Mouse (Mus musculus): ENCODE results near the gene Cacng4. TPM values are rescaled to one million over a fixed set of nuclear protein-coding genes. Genes with fewer than 3 reads are reported as not detected.

Cacng4 gene
- not detected for polyA plus RNA-seq (2017; shearing (Covaris generic))

DNA sequence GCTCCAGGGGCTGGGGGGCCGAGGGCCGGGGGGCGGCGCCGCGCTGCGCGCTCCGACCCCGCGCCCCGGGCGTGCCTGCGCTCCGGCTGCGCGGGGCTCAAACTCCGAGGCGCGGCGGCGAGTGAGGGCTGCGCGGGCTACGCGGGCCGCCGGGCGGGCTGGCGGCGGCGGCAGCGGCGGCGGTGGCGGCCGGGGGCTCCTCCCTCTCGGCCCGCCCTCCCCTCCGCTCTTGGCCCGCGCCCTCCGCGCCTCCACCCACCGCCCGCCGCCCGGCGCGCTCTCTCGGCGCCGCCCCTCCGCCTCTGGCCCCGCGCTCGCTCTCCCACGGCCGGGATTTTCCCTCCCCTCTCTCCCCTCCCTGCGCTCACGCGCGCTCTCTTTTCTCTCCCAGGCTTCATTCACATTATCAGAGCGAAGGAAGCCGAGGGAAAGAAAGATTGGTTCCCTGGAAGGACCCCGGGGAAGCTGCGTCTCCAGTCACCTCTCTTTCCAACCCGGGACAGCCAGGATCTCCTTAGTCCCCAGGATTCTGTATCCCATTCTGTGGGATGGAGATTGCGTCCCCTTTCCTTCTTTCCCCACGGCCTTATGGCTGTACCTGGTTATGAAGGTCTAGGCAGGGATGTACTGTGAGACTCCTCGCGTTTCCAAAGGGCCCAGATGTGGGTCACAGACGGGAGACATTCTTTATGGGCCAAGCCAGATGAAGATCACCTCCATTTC lies at the start of gene Cacng4:
Gene Cacng4, minus strand, starts transcription at position 11 of the 723 bp plus-strand sequence.
- no peak for ATAC-seq

DNA sequence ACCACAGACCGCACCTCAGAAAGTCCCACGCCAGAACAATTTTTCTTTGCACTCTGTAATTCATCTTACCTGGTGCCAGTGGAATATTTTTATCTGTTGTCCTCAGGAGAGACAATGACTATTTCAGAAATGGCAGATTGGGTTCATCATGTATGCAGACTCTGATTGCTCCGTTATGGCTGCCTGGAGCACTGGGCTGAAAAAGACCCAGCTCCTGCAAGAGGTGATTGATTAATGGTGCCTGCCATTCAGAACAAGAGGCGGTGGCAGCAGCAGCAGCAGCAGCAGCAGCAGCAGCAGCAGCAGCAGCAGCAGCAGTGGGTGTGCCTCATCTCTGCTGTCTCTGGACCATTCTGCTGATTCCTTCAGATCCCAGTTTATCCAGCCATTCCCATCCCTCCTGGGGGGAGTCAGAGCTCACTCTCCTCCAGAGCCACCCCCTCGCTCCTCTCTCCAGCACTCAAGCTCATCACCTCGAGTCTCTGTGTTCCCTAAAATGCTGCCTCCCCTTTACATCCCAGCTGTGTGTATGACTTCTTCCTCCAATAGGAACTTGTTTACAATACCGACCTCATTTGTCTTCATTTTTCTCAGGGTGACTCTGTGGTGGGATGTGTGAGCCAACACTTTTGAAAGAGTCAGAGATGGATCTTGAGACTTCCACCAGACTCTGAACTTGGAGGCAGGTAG lies 39.1 kb upstream of the Cacng4 start:
- ATAC-seq = no peak

DNA sequence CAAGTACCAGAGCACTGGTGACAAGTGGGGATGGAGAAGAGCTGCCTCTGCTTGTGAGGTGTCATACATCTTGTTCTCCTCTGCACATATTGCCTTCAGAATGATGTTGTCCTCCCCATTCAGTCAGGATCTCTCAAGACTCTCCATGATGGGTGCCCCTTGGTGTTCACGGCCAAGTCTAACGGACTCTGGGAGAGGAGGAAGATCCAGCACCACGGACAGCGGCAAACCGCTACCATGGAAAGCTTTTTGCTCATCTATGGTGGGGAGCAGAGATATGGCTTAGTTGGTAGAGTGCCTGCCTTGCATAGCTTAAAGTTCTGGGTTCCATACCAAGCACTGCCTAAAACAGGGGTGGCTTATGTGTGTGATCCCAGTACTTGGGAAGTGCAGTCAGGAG lies 22.8 kb upstream of the Cacng4 start:
- ATAC-seq = no peak

DNA sequence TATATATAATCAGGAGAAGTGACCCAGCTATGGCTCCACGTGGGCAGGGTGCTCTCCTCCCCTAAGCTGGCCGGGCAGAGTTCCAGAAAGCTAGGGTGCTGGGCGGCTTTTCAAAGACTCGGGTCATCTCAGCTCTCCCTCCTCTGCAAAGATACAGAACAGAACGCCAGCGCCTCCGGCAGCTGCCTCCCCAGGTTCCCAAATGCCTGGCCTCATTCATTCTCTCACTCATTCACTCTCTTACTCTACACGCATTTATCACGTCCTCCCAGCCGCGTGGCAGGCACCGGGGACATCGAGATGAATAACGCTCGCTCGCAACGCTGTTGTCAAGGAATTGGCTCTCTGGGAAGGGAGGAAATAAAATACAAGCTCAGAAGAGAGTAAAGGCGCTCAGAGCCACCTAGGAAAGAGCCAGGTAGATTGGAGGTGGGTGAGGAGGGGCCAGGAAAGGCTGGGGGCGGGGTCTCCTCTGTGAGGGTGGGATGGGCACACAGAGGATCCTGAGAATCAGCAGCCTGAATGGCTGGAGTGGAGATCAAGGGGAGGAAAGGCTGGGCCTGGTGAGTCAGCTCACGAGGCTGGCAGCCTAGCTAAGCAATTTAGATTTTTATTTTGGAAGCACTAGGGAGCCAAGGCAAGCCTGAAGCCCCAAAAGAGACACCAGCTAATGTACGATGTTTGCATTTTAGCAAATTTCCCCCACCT lies 18.7 kb upstream of the Cacng4 start:
- ATAC-seq = no peak

DNA sequence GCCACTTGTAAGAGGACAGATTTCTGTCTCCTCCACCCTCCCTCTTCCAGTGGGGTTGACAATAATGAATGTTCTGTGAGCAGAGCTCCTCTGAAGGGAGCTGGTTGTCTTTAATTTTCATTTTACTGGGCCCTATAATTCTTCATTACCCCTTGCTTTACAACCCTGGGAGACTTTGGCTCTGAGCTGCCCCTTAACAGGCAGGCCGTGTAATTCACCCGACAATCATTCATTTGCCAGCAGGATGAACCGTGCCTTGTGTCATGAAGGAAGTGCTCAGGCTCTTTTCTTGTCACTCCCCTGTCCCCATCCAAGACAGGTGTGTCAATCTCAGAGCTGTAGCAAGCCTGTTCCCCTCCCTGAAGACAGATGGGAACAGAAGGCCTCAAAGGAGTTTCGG lies 18.1 kb upstream of the Cacng4 start:
- ATAC-seq = no peak

DNA sequence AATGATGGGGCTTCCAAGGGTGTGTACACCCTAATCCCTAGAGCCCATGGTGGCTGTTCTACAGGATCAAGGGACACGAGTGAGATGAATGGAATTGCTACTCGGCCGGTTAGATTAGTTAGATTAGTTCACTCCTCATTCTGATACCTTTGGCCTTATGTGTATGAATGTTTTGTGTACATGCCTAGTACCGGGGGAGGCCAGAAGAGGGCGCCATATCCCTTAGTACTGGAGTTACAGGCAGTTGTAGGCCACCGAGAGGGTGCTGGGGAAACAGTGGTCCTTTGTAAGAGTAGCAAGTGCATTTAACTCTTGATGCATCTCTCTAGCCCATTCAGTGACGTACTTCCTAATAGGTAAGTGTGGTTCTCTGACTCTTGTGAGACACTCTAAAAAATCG lies 14.2 kb upstream of the Cacng4 start:
- no peak for ATAC-seq

DNA sequence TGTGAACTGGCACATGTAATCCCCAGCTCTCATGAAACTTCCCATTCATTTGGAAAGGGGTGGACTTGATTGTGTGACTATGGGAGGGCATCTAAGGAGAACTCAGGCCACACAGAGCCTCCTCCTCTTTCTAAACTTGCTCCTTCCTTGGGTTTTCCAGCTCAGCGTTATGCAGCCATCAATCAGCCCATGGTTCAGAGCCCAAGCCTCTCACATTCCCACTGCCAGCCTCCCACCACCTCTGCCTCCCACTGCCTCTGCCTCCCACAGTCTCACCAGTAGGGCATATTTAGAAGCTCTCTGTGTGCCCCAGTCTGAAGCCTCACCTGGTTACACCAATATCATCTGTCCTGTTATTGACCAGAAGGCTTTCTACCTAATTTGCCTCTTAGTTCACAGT lies 11.7 kb upstream of the Cacng4 start:
- ATAC-seq = no peak

DNA sequence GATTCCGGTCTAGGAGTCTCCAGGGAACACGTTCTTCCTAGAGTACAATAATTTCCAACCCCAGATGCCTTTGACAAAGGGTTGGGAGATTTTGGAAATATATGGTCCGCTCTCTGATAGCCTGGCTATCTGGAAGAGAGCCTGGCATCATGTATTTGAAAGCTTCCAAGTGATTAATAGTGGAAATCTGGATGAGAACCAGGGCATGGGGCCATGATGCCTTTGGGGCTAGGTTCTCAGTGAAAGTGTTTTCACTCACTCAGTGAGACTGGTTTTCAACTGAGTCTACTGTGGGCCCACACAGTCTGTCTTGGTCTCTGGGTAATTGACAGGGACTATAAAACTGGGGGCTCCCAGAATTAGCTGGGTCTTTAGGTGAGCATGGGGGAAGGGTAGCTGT lies 7.6 kb upstream of the Cacng4 start:
- ATAC-seq = no peak

DNA sequence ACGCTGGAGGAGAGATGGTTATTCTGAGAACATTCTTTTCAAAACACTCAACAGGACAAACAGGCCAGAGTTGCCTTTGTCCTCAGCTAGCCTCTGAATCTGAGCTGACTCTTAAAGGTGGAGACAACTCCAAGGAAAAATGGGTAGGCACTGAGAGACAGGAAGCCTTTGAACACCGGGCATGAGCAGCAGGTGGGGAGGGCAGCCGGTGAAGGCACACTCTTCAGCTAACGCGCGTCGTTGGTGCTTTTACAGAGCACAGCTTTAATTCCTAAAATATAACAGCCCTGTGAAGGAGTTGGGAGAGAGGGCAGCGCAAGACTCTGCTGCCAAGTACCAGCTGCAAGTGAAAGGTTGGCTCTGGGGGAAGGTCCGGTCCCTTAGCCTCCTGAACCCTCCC lies 5.0 kb upstream of the Cacng4 start:
- no peak for ATAC-seq

DNA sequence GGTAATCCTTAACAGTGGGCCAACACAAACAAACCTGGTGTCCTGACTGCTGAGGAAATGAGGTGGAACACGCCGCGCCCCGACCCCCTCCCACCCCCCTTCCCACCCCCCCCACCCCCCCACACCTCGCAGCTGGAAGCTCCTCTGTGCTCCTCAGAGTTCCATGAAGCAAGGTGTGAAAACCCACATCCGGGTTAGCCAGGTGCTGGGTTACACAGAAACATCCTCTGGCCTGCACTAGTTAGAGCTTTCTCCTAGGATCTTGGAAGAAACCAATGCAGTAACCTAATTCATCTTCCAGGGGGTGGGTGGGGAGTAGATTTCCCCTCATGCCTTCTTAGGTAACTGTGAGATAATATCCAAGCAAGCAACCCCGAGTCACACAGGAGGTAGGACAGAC lies 2.0 kb upstream of the Cacng4 start:
- no peak for ATAC-seq

DNA sequence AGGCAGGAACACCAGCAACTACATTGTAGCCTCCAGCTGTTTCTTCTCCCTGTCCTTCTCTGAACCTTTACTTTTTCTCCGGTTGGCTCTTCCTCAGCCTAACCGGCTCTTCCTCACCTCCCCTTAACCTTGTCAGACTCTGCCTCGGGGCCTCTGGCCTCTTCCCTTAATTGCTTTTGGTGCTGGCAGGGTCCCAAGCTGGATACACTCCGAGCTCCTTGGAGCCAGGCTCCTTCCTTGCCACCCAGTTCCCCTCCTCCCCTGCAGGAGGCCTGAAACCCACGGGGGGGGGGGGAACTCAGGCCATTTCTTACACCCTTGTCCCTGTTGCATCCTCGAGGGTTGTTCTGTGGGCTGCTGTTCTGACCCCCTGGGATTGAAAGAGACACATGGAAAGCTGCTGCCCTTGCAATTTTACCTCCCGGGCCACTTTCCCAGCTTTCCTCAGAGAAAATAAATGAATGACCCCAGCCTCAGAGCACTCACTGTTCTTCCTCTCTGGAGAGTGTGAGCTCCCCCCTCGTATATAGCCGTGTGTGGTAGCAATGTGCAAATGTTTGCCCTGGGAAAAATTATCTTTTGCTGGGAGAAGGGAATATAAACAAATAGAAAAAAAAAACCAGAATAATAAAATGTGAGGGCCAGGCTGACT lies 1.2 kb upstream of the Cacng4 start:
- ATAC-seq = no peak

DNA sequence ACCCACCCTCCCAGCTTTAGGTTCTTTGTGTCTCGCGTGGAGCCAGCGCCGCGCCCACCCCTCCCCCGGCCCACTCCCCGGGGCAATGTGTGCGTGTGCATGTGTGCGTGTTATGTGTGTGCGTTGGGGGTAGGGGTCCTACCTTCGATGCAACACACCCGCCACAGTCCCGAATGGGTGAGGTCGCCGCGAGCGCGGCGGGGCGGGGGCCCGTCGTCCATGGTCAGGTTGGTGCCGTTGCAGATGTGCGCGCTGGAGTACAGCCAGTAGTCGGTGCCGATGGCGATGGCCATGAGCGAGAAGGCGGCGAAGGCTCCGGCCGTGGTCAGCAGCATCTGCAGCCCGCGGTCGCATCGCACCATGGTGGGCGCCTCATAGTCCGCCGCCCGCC lies 259 bp downstream of the Cacng4 start:
- no peak for ATAC-seq

DNA sequence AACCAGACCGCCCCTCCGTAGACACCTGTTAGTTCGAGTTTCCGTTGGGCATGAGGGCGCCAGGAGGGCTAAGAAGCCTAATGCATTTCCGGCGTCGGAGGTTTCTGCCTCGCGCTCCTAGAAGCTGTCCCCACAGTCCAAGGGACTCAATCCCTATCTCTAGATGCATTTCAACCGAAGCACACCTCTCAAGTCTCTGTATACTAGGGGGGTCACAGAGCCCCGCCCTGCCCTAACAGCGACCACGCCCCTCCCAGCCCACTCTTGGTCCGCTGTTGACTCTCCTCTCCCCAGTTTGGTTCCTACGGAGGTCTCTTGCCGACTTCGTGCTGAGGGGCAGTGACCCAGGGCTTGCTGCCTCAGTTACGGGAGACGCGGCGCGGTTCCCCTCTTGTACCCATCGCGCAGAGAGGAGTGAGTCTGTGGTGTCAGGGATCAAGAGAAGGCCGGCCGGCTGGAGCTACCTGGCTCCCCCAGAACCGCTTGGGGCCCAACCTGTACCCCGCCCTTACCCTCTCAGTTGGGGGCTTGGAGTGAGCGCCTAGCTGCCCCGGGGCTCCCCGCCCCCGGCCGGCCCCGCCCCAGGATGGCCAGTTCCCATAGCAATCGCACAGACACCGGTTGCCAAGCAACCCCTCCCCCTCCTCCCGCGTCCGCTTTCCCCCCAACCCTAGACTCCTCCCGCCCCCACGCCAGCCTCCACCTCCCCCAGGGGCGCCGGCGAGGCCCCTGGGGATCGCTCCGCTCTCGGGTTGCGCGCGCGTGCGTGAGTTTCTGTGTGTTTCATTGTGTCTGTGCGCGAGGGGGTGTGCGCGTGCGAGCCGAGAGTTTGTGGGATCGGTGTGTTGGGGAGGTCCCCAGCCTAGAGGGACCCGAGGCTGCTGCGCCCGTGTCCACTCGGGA lies 906 bp downstream of the Cacng4 start:
- ATAC-seq = no peak

DNA sequence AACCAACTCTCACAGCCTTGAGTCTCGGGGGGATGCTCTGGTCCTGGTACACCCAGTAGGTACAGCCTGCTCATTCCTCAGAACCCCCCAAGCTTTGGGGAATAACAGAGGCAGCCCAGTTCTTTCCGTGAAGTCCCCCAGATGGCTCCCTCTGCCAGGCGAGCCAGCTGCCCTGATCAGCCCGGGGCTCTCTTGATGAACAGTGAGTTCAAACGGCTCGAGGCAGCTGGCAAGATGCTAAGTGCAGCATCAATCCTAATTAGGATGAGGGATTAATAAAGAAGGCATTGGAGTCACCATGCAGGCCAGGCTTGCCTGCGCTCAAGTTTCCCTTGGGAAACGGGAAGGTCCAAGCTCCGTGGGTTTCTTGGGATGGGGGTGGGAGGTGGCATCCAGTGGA lies 2.2 kb downstream of the Cacng4 start:
- no peak for ATAC-seq

DNA sequence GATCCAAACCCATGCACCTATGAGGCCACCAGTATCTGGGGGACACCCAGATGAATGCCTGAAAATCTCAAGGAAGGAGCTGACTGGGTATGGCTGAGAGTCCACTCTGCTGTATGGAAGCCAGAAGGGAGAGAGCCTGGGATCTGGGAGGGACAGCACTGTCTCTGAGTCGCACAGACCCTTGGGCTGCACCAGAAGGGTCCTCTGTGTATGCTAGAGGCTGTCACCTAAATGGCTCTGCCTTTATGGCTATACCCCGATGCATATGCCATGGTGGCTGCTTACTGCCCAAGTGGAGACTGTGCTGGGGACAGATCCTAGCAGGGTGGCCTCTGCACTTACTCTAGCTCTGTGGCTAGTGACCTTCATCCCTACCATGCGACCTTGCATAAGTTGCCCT lies 8.6 kb downstream of the Cacng4 start:
- no peak for ATAC-seq

DNA sequence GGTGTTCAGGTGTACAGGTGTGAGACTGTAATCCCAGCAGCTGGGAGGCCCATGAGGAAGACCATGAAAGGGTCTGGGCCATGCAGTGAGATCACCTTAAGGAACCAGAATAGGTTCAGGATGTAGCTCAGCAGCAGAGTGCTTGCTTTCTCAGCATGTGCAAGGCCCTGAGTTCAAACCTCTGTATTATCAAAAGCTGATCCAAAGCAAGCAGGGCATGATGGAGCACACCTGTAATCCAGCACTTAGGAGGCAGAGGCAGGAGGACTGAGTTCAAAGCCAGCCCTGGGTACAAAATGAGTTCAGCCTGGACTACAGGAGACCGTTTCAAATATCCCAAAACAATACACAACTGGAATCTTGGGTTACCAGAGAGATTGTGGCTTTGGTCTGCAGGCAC lies 9.1 kb downstream of the Cacng4 start:
- ATAC-seq = no peak

DNA sequence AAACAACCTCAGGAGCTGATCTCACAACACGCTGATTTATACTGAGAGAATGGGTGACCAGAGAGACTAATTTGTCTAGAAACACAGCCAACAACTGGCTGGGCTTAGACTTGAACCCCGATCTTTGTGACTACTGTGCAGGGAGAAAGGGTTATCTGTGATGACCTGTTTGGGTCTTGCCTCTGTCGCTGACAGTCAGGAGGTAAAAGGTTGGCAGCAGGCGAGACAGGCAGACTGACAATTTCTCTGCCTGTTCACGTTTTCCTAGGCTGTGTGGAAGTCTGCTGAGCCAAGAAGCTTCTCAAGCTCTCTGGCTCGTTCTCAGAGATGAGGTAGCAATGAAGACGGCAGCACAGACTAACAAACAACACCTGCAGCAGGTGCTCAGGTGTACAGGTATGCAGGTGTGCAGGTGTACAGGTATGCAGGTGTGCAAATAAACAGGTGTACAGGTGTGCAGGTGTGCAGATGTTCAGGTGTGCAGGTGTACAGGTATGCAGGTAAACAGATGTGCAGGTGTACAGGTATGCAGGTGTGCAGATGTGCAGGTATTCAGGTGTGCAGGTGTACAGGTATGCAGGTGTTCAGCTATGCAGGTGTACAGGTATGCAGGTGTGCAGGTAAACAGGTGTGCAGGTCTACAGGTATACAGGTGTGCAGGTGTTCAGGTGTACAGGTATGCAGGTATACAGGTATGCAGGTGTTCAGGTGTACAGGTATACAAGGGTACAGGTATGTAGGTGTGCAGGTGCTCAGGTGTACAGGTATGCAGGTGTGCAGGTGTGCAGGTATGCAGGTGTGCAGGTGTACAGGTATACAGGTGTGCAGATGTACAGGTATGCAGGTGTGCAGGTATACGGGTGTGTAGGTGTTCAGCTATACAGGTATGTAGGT lies 10.2 kb downstream of the Cacng4 start:
- ATAC-seq = no peak

DNA sequence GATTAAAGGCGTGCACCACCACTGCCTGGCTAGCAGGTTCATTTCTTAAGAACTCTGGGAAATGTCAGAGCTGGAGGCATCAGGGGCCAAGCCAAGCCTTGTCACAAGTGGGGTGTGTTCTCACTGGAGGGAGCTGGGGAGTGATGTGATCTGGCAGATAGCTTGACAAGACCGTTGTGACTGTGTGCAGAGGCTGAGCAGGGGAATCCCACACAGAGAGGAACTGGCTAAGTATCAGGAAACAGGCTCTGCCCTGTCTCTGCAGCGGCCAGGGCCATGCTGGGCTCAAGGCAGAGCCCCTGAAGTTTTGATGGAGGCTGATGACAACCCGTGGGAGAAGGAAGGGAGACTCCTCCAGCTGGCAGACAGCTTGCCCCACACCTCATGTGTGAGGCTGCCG lies 11.8 kb downstream of the Cacng4 start:
- ATAC-seq = no peak

DNA sequence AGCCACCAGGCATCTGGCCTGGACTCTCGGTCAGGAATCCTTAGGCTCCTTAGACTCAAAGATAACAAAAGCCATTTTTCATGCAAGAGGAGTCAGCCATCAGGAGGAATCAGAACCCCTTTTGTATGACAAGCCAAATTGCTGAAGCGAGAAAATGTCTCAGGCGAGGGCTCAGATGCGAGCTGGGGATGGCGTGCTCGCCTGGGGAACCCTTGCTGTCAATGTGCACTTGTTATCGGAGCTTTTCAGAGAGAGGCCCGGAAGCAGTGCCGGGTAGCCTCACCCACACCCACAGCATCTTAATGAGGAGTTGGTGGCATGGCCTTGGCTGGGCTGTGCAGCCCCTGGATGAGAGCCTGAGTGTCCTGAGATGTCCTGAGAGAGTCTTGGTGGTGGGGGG lies 15.5 kb downstream of the Cacng4 start:
- ATAC-seq = no peak

DNA sequence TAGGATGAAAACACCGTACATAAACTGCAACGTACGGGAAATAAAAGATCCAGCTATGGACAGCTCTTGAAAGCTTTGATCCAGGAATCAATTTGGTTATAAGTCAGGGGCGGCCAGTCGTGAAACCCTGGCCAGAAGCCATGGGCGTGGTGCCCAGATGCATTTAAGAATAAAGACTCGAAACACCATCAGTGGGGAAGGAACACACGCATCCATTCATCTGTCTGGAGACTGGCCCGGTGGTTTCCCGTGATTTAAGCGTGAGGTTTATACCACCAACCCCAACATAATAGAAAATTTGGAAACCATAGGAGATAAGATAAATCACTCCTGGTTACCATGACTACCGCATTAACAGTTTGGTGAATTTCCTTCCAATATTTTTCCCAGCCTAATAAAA lies 16.9 kb downstream of the Cacng4 start:
- no peak for ATAC-seq

DNA sequence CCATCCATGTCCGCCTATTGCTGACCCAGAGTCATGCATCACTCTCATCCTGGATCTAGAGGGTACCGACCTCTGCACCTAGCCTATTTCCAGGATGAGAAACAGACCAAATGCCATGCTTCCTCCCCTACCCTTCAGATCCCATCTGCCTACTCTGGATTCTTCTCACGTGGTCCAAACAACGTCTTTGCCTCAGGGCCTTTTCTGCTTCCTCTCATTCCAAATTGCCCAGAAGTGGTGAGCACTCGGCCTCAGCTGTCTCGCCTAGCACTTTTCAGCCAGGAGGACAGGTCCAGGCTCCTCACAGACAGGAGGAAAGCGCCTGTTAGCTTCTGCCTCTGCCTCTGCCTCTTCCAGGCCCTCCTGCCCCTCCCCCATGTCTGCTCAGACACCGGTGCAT lies 21.0 kb downstream of the Cacng4 start:
- no peak for ATAC-seq
